In the genomic region with DNA sequence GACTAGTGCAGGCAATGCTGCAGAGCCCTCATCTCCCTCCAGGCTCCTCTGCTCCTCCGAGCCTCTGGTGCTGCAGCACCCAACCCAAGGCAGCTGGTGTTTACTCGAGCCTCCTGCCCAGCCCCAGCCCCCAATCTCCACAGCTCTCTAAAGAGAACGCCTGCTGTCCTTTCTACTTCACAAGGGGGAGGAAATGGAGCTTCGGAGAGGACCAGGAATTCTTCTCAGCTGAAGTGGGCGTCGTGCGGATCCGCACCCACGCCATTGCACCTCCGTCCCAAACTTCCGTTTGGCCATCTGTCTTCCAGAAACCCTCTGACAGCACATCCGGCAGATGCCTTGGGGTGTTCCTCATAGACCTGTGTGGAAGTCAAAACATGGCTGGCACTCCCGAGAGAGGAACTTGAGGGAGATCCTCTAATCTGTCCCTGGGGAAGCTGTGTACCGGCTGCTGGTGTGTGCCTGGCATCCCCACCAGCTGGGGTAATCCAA, we compare ENCODE assay signal across 8 mouse cellular contexts. TPM values are rescaled to one million over a fixed set of nuclear protein-coding genes. Genes with fewer than 3 reads are reported as not detected.
DNase-seq lines count a peak whose midpoint lies in the region; ATAC-seq and TF ChIP-seq lines count a peak whose summit lies in the region.

No protein-coding gene starts in this region.

- no peaks in the 10 kb centered on the region; the same call in 1 of the 2 replicates for H3K4me1 ChIP-seq in hindbrain, embryonic 11.5 days (replicated peaks; ENCODE audit: control insufficient read depth, insufficient read depth, low read length)
- H3K4me1 ChIP-seq in hindbrain, postnatal 0 days (ENCODE audit: insufficient read depth, low read length), result no peaks in the 10 kb centered on the region

- H3K9ac ChIP-seq in hindbrain, embryonic 11.5 days (ENCODE audit: low read depth, low read length), result no peak overlapping the region
- no peak overlapping the region for H3K9ac ChIP-seq in hindbrain, postnatal 0 days (replicated peaks; ENCODE audit: low read length)

- H3K27me3 ChIP-seq in hindbrain, embryonic 11.5 days (ENCODE audit: control insufficient read depth, insufficient read depth, low read length), result no peaks in the 10 kb centered on the region
- H3K27me3 ChIP-seq in hindbrain, postnatal 0 days (ENCODE audit: insufficient read depth, low read length), result no peaks in the 10 kb centered on the region

- 61% methylated on average over 14 of the region's 14 CpGs for WGBS in hindbrain, embryonic 11.5 days
- 54% methylated on average over 14 of the region's 14 CpGs for WGBS in hindbrain, postnatal 0 days

- H3K27ac ChIP-seq in hindbrain, embryonic 11.5 days (ENCODE audit: low read depth, low read length), result 0 out of 2 replicates have a peak overlapping the region, but pooled peaks have one; percentile 20
- no peak overlapping the region for H3K27ac ChIP-seq in hindbrain, postnatal 0 days

- no peak for ATAC-seq in hindbrain, embryonic 11.5 days (ENCODE audit: low FRiP score)
- no peak for ATAC-seq in hindbrain, postnatal 0 days
- ATAC-seq in megakaryocyte, adult 5-6 weeks (ENCODE audit: poor library complexity, severe bottlenecking), result no peak

- no peak overlapping the region for H3K4me3 ChIP-seq in hindbrain, embryonic 11.5 days (ENCODE audit: low read depth, low read length)
- no peak overlapping the region for H3K4me3 ChIP-seq in hindbrain, postnatal 0 days (ENCODE audit: low read length)

- TF ChIP-seq CTCF in hindbrain, postnatal 0 days (IDR thresholded peaks at IDR 0.05; ENCODE audit: low read depth), result no peak

- DNase-seq in hindbrain, embryonic 11.5 days (ENCODE audit: low spot score), result no peak
- no peak for DNase-seq in hindbrain, postnatal 0 days (ENCODE audit: low spot score)
- peak; percentile 7 for DNase-seq in urinary bladder, postnatal 10 days (ENCODE audit: low spot score)
- DNase-seq in urinary bladder, adult 18-20 months (ENCODE audit: low spot score in 2 of 2), result no peak
- DNase-seq in layer of hippocampus, adult 18-20 months (ENCODE audit: low spot score in 2 of 2), result peak; percentile 67 to 71
- DNase-seq in right cerebral cortex, postnatal 25 days, result peak; percentile 77
- DNase-seq in kidney, adult 18-20 months, result no peak

- H3K36me3 ChIP-seq in hindbrain, embryonic 11.5 days (ENCODE audit: control insufficient read depth, insufficient read depth, low read length), result no peaks in the 10 kb centered on the region
- H3K36me3 ChIP-seq in hindbrain, postnatal 0 days (ENCODE audit: insufficient read depth, low read length), result no peaks in the 10 kb centered on the region

- H3K4me2 ChIP-seq in hindbrain, embryonic 11.5 days (replicated peaks; ENCODE audit: low read depth, low read length), result no peak overlapping the region
- no peak overlapping the region for H3K4me2 ChIP-seq in hindbrain, postnatal 0 days (ENCODE audit: low read depth, low read length)

- H3K9me3 ChIP-seq in hindbrain, embryonic 11.5 days (ENCODE audit: control insufficient read depth, low read length), result no peaks in the 10 kb centered on the region
- H3K9me3 ChIP-seq in hindbrain, postnatal 0 days (ENCODE audit: low read length), result no peaks in the 10 kb centered on the region

RNA-seq across cellular contexts. Expression of gene Sik1, which starts 22.1 kb away (rescaled TPM):
- 12.9 and 17.9 TPM in 2 replicates for polyA plus RNA-seq in hindbrain, embryonic 11.5 days (2014; fragmentation: Nextera tagmentation; extraction: Ambion mirVana)
- 39.6 and 41.6 TPM in 2 replicates for total RNA-seq in hindbrain, postnatal 0 days (2014; rRNA removed)
- 14.4 and 18.1 TPM in 2 replicates for polyA plus RNA-seq in hindbrain, postnatal 0 days (2015; fragmentation: Nextera tagmentation; extraction: Ambion mirVana)
- 10 to 100 TPM; 17.0 to 20.1 TPM for total RNA-seq in layer of hippocampus, adult 18-20 months (2021)
- total RNA-seq in megakaryocyte, adult 5-6 weeks (2015), result 29.9 and 37.6 TPM in 2 replicates
- total RNA-seq in megakaryocyte, adult 5-6 weeks (2017), result 30.6 and 31.2 TPM in 2 replicates

Comparison
In these comparisons a context has a peak if more than half of its experiments do, and no peak if none do; other contexts are left out.
1. DNase-seq: peak in urinary bladder, postnatal 10 days (single experiment), layer of hippocampus, adult 18-20 months (2 of 2) and right cerebral cortex, postnatal 25 days (single experiment); none in hindbrain, embryonic 11.5 days (single experiment), hindbrain, postnatal 0 days (single experiment), urinary bladder, adult 18-20 months (0 of 2) and kidney, adult 18-20 months (single experiment).